Mouse (Mus musculus): ENCODE data around the gene Ak5. TPM values are rescaled to one million over a fixed set of nuclear protein-coding genes. Genes with fewer than 3 reads are reported as not detected.
"Not testable (repeated sequence)": the region's sequence is repeated elsewhere in the genome, so short reads cannot be mapped to it uniquely, and the experiment has no call there.

Ak5 gene
- total RNA-seq, 1 experiment from 2014 or later: not detected

DNA sequence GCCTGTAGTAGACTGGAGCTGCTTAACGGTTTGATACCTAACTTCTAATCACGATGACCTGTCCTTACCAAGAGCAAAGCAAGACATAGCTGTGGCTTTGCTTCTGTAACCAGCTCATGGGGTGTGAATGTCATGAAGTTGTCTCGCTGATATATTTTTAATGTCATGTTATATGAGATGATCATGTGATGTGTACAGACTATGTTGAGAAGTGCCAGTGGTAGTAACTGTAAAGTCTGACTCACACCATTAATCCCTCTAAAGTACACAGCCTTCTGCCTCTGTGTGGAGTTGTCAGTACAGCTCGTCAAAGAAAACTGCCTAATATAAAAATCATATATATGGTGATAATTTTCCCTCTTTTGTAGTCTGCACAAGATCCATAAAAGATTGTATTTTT lies 209.3 kb downstream of the Ak5 start:
- not testable (repeated sequence) for ATAC-seq (replicated peaks; ENCODE audit: low read depth, poor library complexity, severe bottlenecking)

GRCm38 (mm10) chr3:152457308-152458035 lies 210.7 kb downstream of the Ak5 start:
- ATAC-seq (replicated peaks; ENCODE audit: low read depth, poor library complexity, severe bottlenecking): peak; percentile 92

- ATAC-seq (replicated peaks; ENCODE audit: low read depth, poor library complexity, severe bottlenecking): no peak
These were observed 215.0 kb downstream of the Ak5 start for GRCm38 (mm10) chr3:152453163-152453562.

- no peak for ATAC-seq (replicated peaks; ENCODE audit: low read depth, poor library complexity, severe bottlenecking)
These were observed 221.2 kb downstream of the Ak5 start for GRCm38 (mm10) chr3:152446966-152447365.

- no peak for ATAC-seq (replicated peaks; ENCODE audit: low read depth, poor library complexity, severe bottlenecking)
These were observed 224.0 kb downstream of the Ak5 start for GRCm38 (mm10) chr3:152444114-152444513.

DNA sequence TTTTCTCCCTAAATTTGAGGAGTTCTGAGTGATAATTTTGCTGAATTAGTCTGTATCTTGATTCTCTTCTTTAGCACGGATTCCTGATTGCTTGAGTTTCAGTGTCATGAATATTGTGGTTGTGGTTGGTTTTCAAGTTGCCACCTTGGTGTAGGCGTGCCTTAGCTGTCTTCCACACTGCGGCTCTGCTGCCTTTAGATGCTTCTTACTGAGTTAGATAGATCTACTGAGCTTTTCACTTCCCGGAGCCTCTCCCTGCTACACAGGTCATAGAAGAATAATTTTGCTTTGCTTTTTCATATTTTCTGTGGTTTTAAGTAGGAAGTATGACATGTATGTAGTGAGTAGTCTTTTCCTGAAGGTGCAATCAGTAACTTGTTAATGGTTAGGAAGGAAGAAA lies 225.4 kb downstream of the Ak5 start:
- ATAC-seq (replicated peaks; ENCODE audit: low read depth, poor library complexity, severe bottlenecking): no peak

DNA sequence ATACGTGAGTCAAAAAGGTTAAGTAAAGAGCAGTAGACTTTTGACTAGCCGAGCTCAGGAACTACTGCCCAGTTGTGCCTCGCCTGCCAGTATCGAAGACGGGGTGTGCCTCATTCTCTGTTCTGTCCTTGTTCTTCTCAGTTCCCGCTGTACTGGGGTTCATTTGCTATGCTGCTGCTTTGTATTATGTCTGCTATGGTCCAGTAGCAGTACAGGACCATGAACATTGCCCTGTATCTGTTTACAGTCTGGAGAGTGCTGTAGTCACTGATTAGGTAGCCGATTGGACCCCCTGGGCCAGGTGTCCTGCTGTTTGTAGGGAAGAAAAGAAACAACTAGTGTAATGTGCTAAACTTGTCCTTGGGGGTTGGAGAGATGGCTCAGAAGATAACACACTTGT lies 230.1 kb downstream of the Ak5 start:
- ATAC-seq (replicated peaks; ENCODE audit: low read depth, poor library complexity, severe bottlenecking): no peak

DNA sequence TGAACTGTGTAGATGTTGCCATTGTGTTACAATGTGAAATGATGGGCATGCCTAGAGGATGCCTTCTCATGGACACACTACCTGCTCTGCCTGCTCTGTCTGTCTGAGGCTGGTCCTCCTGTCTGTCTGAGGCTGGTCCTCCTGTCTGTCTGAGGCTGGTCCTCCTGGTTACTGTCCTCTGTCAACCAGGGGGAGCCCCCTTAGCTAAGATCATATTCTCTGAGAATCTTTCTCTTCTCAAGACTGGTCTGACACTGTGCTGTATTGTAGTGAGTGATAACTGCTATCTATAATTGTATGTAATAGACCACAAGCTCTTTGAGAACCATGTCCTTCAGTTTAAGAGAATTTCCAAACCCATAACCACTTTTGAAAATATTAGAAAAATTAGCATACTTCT lies 232.6 kb downstream of the Ak5 start:
- no peak for ATAC-seq (replicated peaks; ENCODE audit: low read depth, poor library complexity, severe bottlenecking)

DNA sequence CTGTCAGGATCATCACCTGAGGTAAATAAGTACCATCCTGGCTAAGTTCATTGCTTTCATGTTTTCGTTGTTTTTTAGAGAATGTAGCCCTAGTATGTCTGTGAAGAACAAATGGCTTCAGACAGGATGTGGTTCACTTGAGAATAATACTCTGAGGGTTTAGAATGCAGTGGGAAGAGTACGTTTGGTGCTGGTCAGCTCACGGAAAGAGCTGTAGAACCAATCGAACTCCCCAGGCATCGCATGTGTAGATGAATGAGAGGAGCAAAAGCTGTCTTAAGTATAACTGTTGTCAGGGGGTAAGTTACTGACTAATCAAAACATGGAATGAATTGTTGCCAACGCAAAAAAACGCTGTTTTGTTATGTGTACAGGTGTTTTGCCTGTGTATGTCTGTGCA lies 235.5 kb downstream of the Ak5 start:
- no peak for ATAC-seq (replicated peaks; ENCODE audit: low read depth, poor library complexity, severe bottlenecking)

DNA sequence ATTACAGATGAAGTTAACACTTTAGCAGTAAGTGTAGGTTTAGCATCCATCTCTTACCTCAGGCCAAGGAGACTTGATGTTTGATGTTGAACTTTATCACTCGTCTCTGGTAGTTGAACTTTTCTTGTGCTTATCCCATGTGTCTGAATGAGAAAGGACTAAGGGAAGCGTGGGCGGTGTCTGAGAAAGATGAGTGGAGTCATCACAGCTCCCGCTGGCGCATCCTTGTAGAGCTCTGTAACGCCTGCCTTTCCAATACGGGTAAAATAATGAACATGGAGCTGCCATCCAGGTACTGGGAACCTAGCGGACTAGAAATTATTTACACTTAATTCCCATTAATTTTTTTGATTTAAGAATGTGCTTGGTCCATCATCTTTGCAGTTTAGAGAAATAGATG lies 239.2 kb downstream of the Ak5 start:
- ATAC-seq (replicated peaks; ENCODE audit: low read depth, poor library complexity, severe bottlenecking): no peak

Other genes starting within 250 kb of the Ak5 start
- 46.2 and 87.7 TPM in 2 replicates for gene Pigk, start 45.7 kb upstream of the Ak5 start, total RNA-seq (2017)

All from common myeloid progenitor, adult 5-6 weeks (primary cell).